Mouse (Mus musculus): ENCODE results near the gene Slc41a2. TPM values are rescaled to one million over a fixed set of nuclear protein-coding genes. Genes with fewer than 3 reads are reported as not detected.
A peak's percentile ranks its signal among the peaks of the same experiment; 100 is the strongest.

The Slc41a2 gene
- total and polyA plus RNA-seq, 2 experiments from 2014 or later = 11.9 to 42.0 TPM

DNA sequence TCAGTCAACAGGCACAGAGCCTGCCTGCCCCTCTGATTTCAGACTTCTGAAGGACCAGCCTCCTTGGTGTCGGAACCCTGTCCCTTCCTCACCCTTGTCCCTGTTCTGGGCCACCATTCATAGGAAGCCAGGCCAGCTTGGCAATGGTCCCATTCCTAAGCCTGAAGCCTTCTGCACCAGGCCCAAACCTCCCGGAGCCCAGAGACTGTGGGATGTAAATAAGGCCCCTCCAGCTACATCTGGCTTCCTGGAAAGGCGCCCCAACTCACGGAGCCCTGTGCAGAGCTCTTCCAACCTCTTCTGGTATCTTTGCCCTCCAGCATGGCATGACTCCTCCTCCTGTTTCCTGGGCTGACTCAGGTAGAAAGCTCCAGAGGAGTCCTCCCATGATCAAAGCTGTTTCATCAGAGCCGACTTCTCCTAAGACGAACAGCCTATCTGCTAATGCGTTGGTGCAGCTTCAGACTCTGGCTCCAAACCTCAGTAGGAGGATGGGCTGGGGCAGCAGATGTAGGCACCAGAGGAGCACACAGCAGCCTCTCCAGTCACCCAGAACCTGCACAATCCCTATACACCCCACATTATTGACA is 153.1 kb downstream of the Slc41a2 start:
- WGBS = 43% methylated on average over 7 of the region's 7 CpGs
- H3K27ac ChIP-seq (ENCODE audit: low read depth, low read length) = peak overlapping the region; percentile 67
- H3K27me3 ChIP-seq (ENCODE audit: insufficient read depth, low read length) = no peaks in the 10 kb centered on the region
- H3K9ac ChIP-seq (replicated peaks; ENCODE audit: low read length, poor library complexity, severe bottlenecking) = no peak overlapping the region
- H3K4me2 ChIP-seq (ENCODE audit: low read depth, low read length, poor library complexity, severe bottlenecking) = no peak overlapping the region
- H3K36me3 ChIP-seq (ENCODE audit: insufficient read depth, low read length) = no peaks in the 10 kb centered on the region
- ATAC-seq (ENCODE audit: low FRiP score) = no peak
- no peak for DNase-seq (ENCODE audit: low spot score)
- TF ChIP-seq CTCF (IDR thresholded peaks at IDR 0.05) = no peak
- H3K9me3 ChIP-seq (ENCODE audit: low read length) = no peaks in the 10 kb centered on the region
- peaks cover 8% of the 10 kb centered on the region; the same call in 1 of the 2 replicates for H3K4me1 ChIP-seq (ENCODE audit: insufficient read depth, low read length)
- no peak overlapping the region for H3K4me3 ChIP-seq (ENCODE audit: low read depth, low read length)

DNA sequence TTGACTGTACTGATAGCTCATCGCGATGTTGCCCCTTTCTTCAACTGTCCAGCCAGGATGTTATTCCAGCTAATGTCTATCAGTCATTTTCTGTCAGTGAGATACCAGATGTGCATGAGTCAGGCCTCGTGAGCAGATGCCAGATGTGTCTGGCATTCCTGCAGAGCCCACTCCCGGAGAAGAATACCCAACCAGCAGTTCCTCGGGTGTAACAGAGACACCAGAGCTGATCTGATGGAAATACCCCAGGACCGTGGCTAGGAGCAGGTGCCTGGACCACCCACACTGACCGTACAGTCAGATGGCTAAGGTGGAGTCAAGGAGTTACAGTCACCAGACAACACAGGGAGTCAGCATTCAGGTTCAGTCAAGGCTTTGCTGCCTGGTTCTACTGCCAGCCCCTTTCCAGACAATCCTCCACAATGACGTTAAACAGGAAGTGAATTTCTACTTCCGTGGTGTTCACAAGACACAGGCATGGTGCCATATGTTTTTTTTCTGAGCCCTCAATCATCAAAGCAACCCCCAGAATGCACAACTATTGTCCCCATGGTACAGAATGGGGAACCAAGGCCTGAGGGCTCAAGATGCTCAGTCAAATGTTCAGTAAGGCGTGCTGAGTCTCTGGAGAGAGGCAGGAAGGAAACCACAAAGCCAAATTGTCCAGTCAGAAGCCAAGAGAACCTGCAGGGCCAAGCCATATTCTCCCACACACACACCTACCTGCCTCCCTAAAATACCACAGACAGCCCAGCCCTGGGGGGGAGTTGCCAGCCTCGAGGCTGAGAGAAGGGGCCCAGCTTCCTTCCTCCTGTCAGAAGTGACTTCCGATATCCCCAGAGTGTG is 153.8 kb downstream of the Slc41a2 start:
- Histone ChIP-seq H3K9me3 (ENCODE audit: low read length) (no peaks in the 10 kb centered on the region), H3K4me1 (ENCODE audit: insufficient read depth, low read length) (peaks cover 8% of the 10 kb centered on the region; the same call in 1 of the 2 replicates), H3K9ac (replicated peaks; ENCODE audit: low read length, poor library complexity, severe bottlenecking) (no peak overlapping the region), H3K27me3 (ENCODE audit: insufficient read depth, low read length) (no peaks in the 10 kb centered on the region), H3K4me2 (ENCODE audit: low read depth, low read length, poor library complexity, severe bottlenecking) (no peak overlapping the region), H3K27ac (ENCODE audit: low read depth, low read length) (peak overlapping the region; percentile 67), H3K36me3 (ENCODE audit: insufficient read depth, low read length) (no peaks in the 10 kb centered on the region), H3K4me3 (ENCODE audit: low read depth, low read length) (no peak overlapping the region)
- no peak for ATAC-seq (ENCODE audit: low FRiP score)
- no peak for DNase-seq (ENCODE audit: low spot score)
- no peak for TF ChIP-seq CTCF (IDR thresholded peaks at IDR 0.05)
- 77% methylated on average over 12 of the region's 12 CpGs for WGBS

- peak; percentile 32; the same call in 1 of the 2 replicates for ATAC-seq (ENCODE audit: low FRiP score)
- peak; percentile 87 for DNase-seq (ENCODE audit: low spot score)
Measured at GRCm38 (mm10) chr10:83182573-83182960, 155.1 kb downstream of the Slc41a2 start.

DNA sequence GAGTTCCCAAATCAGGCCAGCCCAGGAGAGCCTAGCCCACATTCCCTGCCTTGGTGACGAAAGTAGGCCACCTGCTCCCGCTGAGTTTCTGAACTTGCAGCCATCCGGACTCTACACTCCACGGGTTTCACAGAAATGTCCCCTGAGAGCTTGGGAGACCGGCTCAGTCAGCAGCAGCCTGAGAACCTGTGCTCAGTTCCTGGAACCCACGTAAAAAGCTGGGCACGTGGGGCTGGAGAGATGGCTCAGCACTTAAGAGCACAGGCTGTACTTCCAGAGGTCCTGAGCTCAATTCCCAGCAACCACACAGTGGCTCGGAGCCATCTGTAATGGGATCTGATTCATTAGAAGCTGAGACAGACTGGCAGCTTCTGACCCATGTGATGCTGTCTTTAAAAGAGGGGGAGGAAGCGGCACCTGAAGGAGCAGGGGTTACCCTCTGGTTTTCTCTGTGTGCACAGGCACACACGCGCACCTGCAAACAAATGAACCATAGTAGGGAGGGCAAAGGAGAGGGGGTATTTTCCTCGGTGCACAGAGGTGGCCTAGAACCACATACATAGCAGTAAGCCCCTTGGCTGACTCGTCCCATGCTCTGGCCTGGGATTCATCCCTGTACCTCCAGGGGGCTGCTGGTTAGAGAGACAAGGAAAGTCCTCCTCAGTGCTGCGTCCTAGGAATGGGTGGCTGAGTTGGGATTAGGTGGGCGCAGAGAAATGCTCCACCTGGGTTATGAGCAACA is 155.7 kb downstream of the Slc41a2 start:
- TF ChIP-seq CTCF (IDR thresholded peaks at IDR 0.05) = no peak
- Histone ChIP-seq H3K4me2 (ENCODE audit: low read depth, low read length, poor library complexity, severe bottlenecking) (no peak overlapping the region), H3K9me3 (ENCODE audit: low read length) (no peaks in the 10 kb centered on the region), H3K4me3 (ENCODE audit: low read depth, low read length) (no peak overlapping the region), H3K27me3 (ENCODE audit: insufficient read depth, low read length) (no peaks in the 10 kb centered on the region), H3K4me1 (ENCODE audit: insufficient read depth, low read length) (peaks cover 8% of the 10 kb centered on the region; the same call in 1 of the 2 replicates), H3K9ac (replicated peaks; ENCODE audit: low read length, poor library complexity, severe bottlenecking) (no peak overlapping the region), H3K36me3 (ENCODE audit: insufficient read depth, low read length) (no peaks in the 10 kb centered on the region), H3K27ac (ENCODE audit: low read depth, low read length) (no peak overlapping the region)
- 64% methylated on average over 15 of the region's 15 CpGs for WGBS
- no peak for DNase-seq (ENCODE audit: low spot score)
- peak; percentile 17; the same call in 1 of the 2 replicates for ATAC-seq (ENCODE audit: low FRiP score)

More at GRCm38 (mm10) chr10:83182573-83182960, 155.1 kb downstream of the Slc41a2 start:
- Histone ChIP-seq H3K9me3 (ENCODE audit: low read length) (no peaks in the 10 kb centered on the region), H3K4me2 (ENCODE audit: low read depth, low read length, poor library complexity, severe bottlenecking) (no peak overlapping the region), H3K27me3 (ENCODE audit: insufficient read depth, low read length) (no peaks in the 10 kb centered on the region), H3K4me3 (ENCODE audit: low read depth, low read length) (no peak overlapping the region), H3K36me3 (ENCODE audit: insufficient read depth, low read length) (no peaks in the 10 kb centered on the region), H3K9ac (replicated peaks; ENCODE audit: low read length, poor library complexity, severe bottlenecking) (no peak overlapping the region), H3K27ac (ENCODE audit: low read depth, low read length) (no peak overlapping the region), H3K4me1 (ENCODE audit: insufficient read depth, low read length) (peaks cover 8% of the 10 kb centered on the region; the same call in 1 of the 2 replicates)
- WGBS = 23% methylated on average over 8 of the region's 8 CpGs
- peak; percentile 85 for TF ChIP-seq CTCF (IDR thresholded peaks at IDR 0.05)

Other genes starting within 250 kb of the Slc41a2 start
- gene D10Wsu102e, start 22.3 kb upstream of the Slc41a2 start, total RNA-seq (2014; rRNA removed) = 2.4 and 3.4 TPM in 2 replicates
- 0.49 and 0.59 TPM in 2 replicates for gene D10Wsu102e, start 22.3 kb upstream of the Slc41a2 start, polyA plus RNA-seq (2015; fragmentation: Nextera tagmentation; extraction: Ambion mirVana)
- gene Aldh1l2, start 196.3 kb upstream of the Slc41a2 start, total RNA-seq (2014; rRNA removed) = 21.5 and 27.4 TPM in 2 replicates
- gene Aldh1l2, start 196.3 kb upstream of the Slc41a2 start, polyA plus RNA-seq (2015; fragmentation: Nextera tagmentation; extraction: Ambion mirVana) = 8.7 and 10.8 TPM in 2 replicates
- gene Washc4, start 205.9 kb upstream of the Slc41a2 start, total RNA-seq (2014; rRNA removed) = 16.5 and 25.4 TPM in 2 replicates
- gene Washc4, start 205.9 kb upstream of the Slc41a2 start, polyA plus RNA-seq (2015; fragmentation: Nextera tagmentation; extraction: Ambion mirVana) = 21.8 and 22.1 TPM in 2 replicates